Mouse (Mus musculus) liver, postnatal 0 days (tissue): ENCODE data around the gene Gm9913.

Experiments used
- CTCF ChIP-seq: sonication (generic); IDR thresholded peaks from 2 replicates; pipeline ENCODE4 v1.5.1; 2016; ENCODE audit warnings: antibody characterized with exemption, low read depth
- EP300 ChIP-seq: IDR thresholded peaks from 2 replicates; pipeline ENCODE4 v1.6.1; 2016; ENCODE audit warnings: antibody characterized with exemption, low read depth, mild to moderate bottlenecking

DNA sequence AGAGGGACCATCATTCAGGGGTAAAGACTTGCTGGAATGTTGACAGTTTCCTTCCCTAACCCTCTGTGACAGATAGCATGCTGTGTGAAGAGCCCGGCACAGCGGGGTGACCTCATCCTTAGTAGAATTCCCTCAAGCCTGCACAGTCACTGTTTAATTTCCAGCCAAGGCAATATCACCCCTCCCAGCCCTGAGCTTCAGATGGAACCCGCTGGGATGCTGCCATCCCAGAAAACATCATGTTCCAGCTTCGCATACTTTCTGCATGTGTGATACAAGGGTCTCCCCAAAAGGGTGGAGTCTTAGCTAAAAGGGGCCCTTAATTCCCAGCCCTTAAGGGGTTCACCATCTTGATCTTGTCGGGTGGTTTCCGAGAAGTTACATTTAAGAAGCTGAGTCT is 25.8 kb downstream of the Gm9913 start:
- TF ChIP-seq EP300 (no peak), CTCF (no peak)
